Mouse (Mus musculus) ES-E14 (cell line): ENCODE data around the gene Cbs. TPM values are rescaled to one million over a fixed set of nuclear protein-coding genes. Genes with fewer than 3 reads are reported as not detected.

Experiments
- DNase-seq: peaks from one replicate; pipeline ENCODE4 v3.0.0-alpha.2; 2013; ENCODE audit warnings: low read depth, low spot score
- H3K27ac ChIP-seq: 2 replicates; pipeline ENCODE4 v1.5.1; 2012; ENCODE audit warnings: low read depth, mild to moderate bottlenecking, low read length, moderate library complexity, mixed read lengths; ENCODE audit not compliant: poor library complexity, insufficient read depth, severe bottlenecking
- H3K36me3 ChIP-seq: 2 replicates; pipeline ENCODE4 v1.6.1; 2012; ENCODE audit warnings: mild to moderate bottlenecking, low read length, moderate library complexity, mixed read lengths; ENCODE audit not compliant: control insufficient read depth, poor library complexity, insufficient read depth, severe bottlenecking
- H3K4me1 ChIP-seq, 2 experiments: fragments of 150-350 bp in 1 of 2; sonication (generic) in 1 of 2; 2 replicates each; pipeline ENCODE4 v1.6.1; 2012; ENCODE audit warnings: low read length in 2 of 2, mild to moderate bottlenecking in 1 of 2, mixed read lengths in 1 of 2; ENCODE audit not compliant: control insufficient read depth in 2 of 2, insufficient read depth in 2 of 2, poor library complexity in 1 of 2
- H3K4me3 ChIP-seq, 2 experiments: fragments of 150-350 bp in 1 of 2; sonication (generic) in 1 of 2; 2 replicates each; pipeline ENCODE4 v1.5.1; 2012; ENCODE audit warnings: low read length in 2 of 2, low read depth in 1 of 2, mild to moderate bottlenecking in 1 of 2, mixed read lengths in 1 of 2; ENCODE audit not compliant: insufficient read depth in 1 of 2, poor library complexity in 1 of 2, severe bottlenecking in 1 of 2
- H3K9ac ChIP-seq: 2 replicates; pipeline ENCODE4 v1.6.1; 2012; ENCODE audit warnings: low read depth, mild to moderate bottlenecking, low read length, mixed read lengths; ENCODE audit not compliant: poor library complexity, insufficient read depth, severe bottlenecking
- H3K9me3 ChIP-seq: fragments of 150-350 bp; sonication (generic); 2 replicates; pipeline ENCODE4 v1.6.1; 2012; ENCODE audit warnings: low read depth, mild to moderate bottlenecking, low read length; ENCODE audit not compliant: control insufficient read depth, insufficient read depth
- CHD2 ChIP-seq: IDR thresholded peaks from 2 replicates; pipeline ENCODE4 v1.6.1; 2014; ENCODE audit warnings: mild to moderate bottlenecking, low read depth, low read length, inconsistent platforms
- HCFC1 ChIP-seq: IDR thresholded peaks from 2 replicates; pipeline ENCODE4 v1.6.1; 2012; ENCODE audit warnings: low read length, inconsistent platforms, borderline replicate concordance; ENCODE audit not compliant: insufficient read depth
- MAFK ChIP-seq: IDR thresholded peaks from 2 replicates; pipeline ENCODE4 v1.6.1; 2014; ENCODE audit warnings: mild to moderate bottlenecking, low read depth, low read length, inconsistent platforms; ENCODE audit not compliant: insufficient read depth
- ZC3H11A ChIP-seq: IDR thresholded peaks from 2 replicates; pipeline ENCODE4 v1.6.1; 2012; ENCODE audit warnings: low read depth, mild to moderate bottlenecking, inconsistent platforms, low read length, borderline replicate concordance
- ZNF384 ChIP-seq: IDR thresholded peaks from 2 replicates; pipeline ENCODE4 v1.6.1; 2012; ENCODE audit warnings: low read depth, low read length, inconsistent platforms
- in situ Hi-C, 2 experiments: fragments of 600-800 bp; cut with MboI; formaldehyde crosslinking; loops; one replicate each; pipeline ENCODE4 v1.15.1; 2025; ENCODE audit warnings: low sequenced_read_pairs in 2 of 2, inconsistent platforms in 1 of 2; ENCODE audit not compliant: unreplicated experiment in 2 of 2
- total RNA-seq: library from RNA; depleted of rRNA; stranded (reverse); fragments of 300-350 nt; gene quantifications from 2 replicates; pipeline ENCODE4 v1.2.3, GENCODE M21; 2012

Gene Cbs
- total RNA-seq, 1 experiment, result 8.6 TPM

- in situ Hi-C loops, result no loop called here
Measured at GRCm38 (mm10) chr17:31576394-31577175, 60.5 kb downstream of the Cbs start.

DNA sequence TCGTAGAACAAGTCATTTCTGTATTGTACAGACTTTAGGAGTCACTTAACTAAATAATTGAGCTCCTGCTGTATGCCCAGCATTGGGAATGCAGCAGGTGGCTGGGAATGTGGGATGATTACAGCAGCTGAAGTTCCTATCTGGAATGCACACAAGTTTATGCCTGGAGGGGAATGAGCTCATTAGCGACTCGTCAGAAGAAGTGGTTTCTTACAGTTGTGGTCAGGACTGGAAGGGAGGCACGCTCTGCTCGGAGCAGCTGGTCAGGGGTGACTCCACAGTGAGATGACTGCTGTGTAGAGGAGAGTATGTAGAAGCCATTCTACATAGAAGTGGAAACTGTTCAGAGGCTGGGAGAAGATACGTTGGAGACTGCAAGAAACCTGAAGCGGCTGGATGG lies 62.4 kb downstream of the Cbs start:
- DNase-seq, result no peak
- TF ChIP-seq CHD2 (no peak), HCFC1 (no peak), ZC3H11A (no peak), MAFK (no peak), ZNF384 (no peak)
- no peak overlapping the region for H3K9ac ChIP-seq
- no peaks in the 10 kb centered on the region for H3K36me3 ChIP-seq
- H3K9me3 ChIP-seq, result no peaks in the 10 kb centered on the region
- H3K4me1 ChIP-seq, result peaks cover 2 to 24% of the 10 kb centered on the region in 2 experiments; a peak in 3 of 4 replicates
- no peak overlapping the region for H3K27ac ChIP-seq
- in situ Hi-C loops, result no loop called here
- no peak overlapping the region for H3K4me3 ChIP-seq

More at GRCm38 (mm10) chr17:31576394-31577175, 60.5 kb downstream of the Cbs start:
- Histone ChIP-seq H3K9ac (no peak overlapping the region), H3K27ac (no peak overlapping the region; the same call in 1 of the 2 replicates), H3K4me3 (no peak overlapping the region), H3K9me3 (no peaks in the 10 kb centered on the region), H3K4me1 (peaks cover 8 to 40% of the 10 kb centered on the region in 2 experiments), H3K36me3 (no peaks in the 10 kb centered on the region)
- TF ChIP-seq MAFK (no peak), HCFC1 (no peak)
- no peak for DNase-seq

DNA sequence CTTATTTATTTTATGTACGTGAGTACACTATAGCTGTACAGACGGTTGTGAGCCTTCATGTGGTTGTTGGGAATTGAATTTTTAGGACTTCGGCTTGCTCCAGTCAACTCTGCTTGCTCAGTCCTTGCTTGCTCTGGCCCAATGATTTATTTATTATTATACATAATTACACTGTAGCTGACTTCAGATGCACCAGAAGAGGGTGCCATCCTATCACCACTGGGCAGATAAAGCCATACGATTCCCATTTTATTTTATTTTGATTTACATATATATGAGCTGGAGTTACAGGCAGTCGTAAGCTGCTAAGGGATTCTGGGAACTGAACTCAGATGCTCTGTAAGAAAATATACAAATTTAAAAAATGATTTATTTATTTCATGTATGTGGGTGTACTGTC lies 65.3 kb downstream of the Cbs start:
- H3K9ac ChIP-seq, result no peak overlapping the region
- no peaks in the 10 kb centered on the region for H3K36me3 ChIP-seq
- TF ChIP-seq CHD2, result no peak
- TF ChIP-seq HCFC1, result no peak
- TF ChIP-seq MAFK, result no peak
- no peak for TF ChIP-seq ZNF384
- no peak for TF ChIP-seq ZC3H11A
- no peak overlapping the region for H3K4me3 ChIP-seq
- in situ Hi-C loops, result no loop called here
- DNase-seq, result no peak
- H3K27ac ChIP-seq, result no peak overlapping the region
- H3K9me3 ChIP-seq, result no peaks in the 10 kb centered on the region
- peaks cover 0 to 12% of the 10 kb centered on the region in 2 experiments; a peak in 2 of 4 replicates for H3K4me1 ChIP-seq

GRCm38 (mm10) chr17:31570321-31570925 lies 66.6 kb downstream of the Cbs start:
- Histone ChIP-seq H3K4me3 (no peak overlapping the region), H3K36me3 (no peaks in the 10 kb centered on the region), H3K4me1 (peaks cover 0 to 8% of the 10 kb centered on the region in 2 experiments; a peak in 2 of 4 replicates), H3K27ac (no peak overlapping the region; the same call in 1 of the 2 replicates), H3K9ac (no peak overlapping the region), H3K9me3 (no peaks in the 10 kb centered on the region)
- DNase-seq, result no peak
- in situ Hi-C loops, result no loop called here
- TF ChIP-seq HCFC1 (no peak), CHD2 (no peak), MAFK (no peak)
